Mouse (Mus musculus) C2C12 (cell line): Measurements from ENCODE around the gene Ggcx.

Experiments
- CTCF ChIP-seq: IDR thresholded peaks from one replicate; pipeline ENCODE4 v1.5.1; 2011; ENCODE audit not compliant: control insufficient read depth, insufficient read depth, insufficient read length
- MAX ChIP-seq: IDR thresholded peaks from one replicate; pipeline ENCODE4 v1.6.1; 2011; ENCODE audit warnings: mild to moderate bottlenecking, control low read depth
- MYOD1 ChIP-seq: IDR thresholded peaks from one replicate; pipeline ENCODE4 v1.6.1; 2011; ENCODE audit warnings: low read depth; ENCODE audit not compliant: control insufficient read depth, insufficient read length
- USF1 ChIP-seq: IDR thresholded peaks from one replicate; pipeline ENCODE4 v1.6.1; 2011; ENCODE audit warnings: low read depth, mild to moderate bottlenecking, control low read depth, moderate library complexity

- TF ChIP-seq CTCF, result no peak
- TF ChIP-seq MAX, result no peak
- no peak for TF ChIP-seq MYOD1
- no peak for TF ChIP-seq USF1
Measured at GRCm38 (mm10) chr6:72425646-72426045, 11.5 kb downstream of the Ggcx start.
